12 mouse cellular contexts compared by ENCODE assay signal in genomic region chr2:84811880-84812279, GRCm38 (mm10). TPM values are rescaled to one million over a fixed set of nuclear protein-coding genes. Genes with fewer than 3 reads are reported as not detected.
A peak's percentile ranks its signal among the peaks of the same experiment; 100 is the strongest.
DNase-seq lines count a peak whose midpoint lies in the region; ATAC-seq and TF ChIP-seq lines count a peak whose summit lies in the region.
"Had no signal": no experiment of that assay in that cellular context is flagged by ENCODE, and none has a peak within 500 bp of the region (broad histone marks: within the 10 kb centered on the region; RNA-seq: fewer than 3 reads in every experiment).

No protein-coding gene starts in this region.

- no peak overlapping the region for H3K4me2 ChIP-seq in lung, embryonic 16.5 days (ENCODE audit: low read depth, low read length)
- H3K4me2 ChIP-seq in heart, embryonic 11.5 days = peak overlapping the region; percentile 60
- peak overlapping the region; percentile 79 for H3K4me2 ChIP-seq in liver, embryonic 15.5 days
- no peak overlapping the region for H3K4me2 ChIP-seq in stomach, postnatal 0 days (replicated peaks; ENCODE audit: low read depth)

- no peaks in the 10 kb centered on the region for H3K9me3 ChIP-seq in lung, embryonic 16.5 days (ENCODE audit: control insufficient read depth, low read length)
- H3K9me3 ChIP-seq in heart, embryonic 11.5 days (replicated peaks; ENCODE audit: control insufficient read depth, low read length) = no peaks in the 10 kb centered on the region
- no peaks in the 10 kb centered on the region for H3K9me3 ChIP-seq in liver, embryonic 15.5 days (replicated peaks)
- no peaks in the 10 kb centered on the region for H3K9me3 ChIP-seq in stomach, postnatal 0 days (ENCODE audit: control insufficient read depth, low read length)

- H3K9ac ChIP-seq in lung, embryonic 16.5 days (ENCODE audit: low read length) = no peak overlapping the region
- no peak overlapping the region; the same call in 1 of the 2 replicates for H3K9ac ChIP-seq in heart, embryonic 11.5 days (ENCODE audit: low read depth, low read length)
- H3K9ac ChIP-seq in liver, embryonic 15.5 days = peak overlapping the region; percentile 66
- H3K9ac ChIP-seq in stomach, postnatal 0 days (ENCODE audit: low read length) = no peak overlapping the region

- no peak overlapping the region for H3K4me3 ChIP-seq in lung, embryonic 16.5 days (ENCODE audit: low read length)
- no peak overlapping the region for H3K4me3 ChIP-seq in heart, embryonic 11.5 days (ENCODE audit: low read depth, low read length)
- peak overlapping the region; percentile 43 for H3K4me3 ChIP-seq in liver, embryonic 15.5 days (replicated peaks)
- no peak overlapping the region for H3K4me3 ChIP-seq in stomach, postnatal 0 days (ENCODE audit: low read depth, low read length)

- H3K36me3 ChIP-seq in lung, embryonic 16.5 days (ENCODE audit: control insufficient read depth, insufficient read depth, low read length) = no peaks in the 10 kb centered on the region
- H3K36me3 ChIP-seq in heart, embryonic 11.5 days (ENCODE audit: control insufficient read depth, insufficient read depth, low read length) = no peaks in the 10 kb centered on the region
- H3K36me3 ChIP-seq in liver, embryonic 15.5 days (replicated peaks) = peaks cover 42% of the 10 kb centered on the region
- no peaks in the 10 kb centered on the region for H3K36me3 ChIP-seq in stomach, postnatal 0 days (ENCODE audit: control insufficient read depth, insufficient read depth, low read length)

- ATAC-seq in lung, embryonic 16.5 days (ENCODE audit: low read depth) = 0 out of 2 replicates have a peak, but pooled peaks have one; percentile 15
- peak; percentile 89 for ATAC-seq in heart, embryonic 11.5 days (replicated peaks; ENCODE audit: insufficient number of reproducible peaks, low FRiP score, low TSS enrichment)
- ATAC-seq in liver, embryonic 15.5 days (ENCODE audit: insufficient read depth) = peak; percentile 97
- ATAC-seq in stomach, postnatal 0 days (ENCODE audit: low FRiP score, low TSS enrichment) = no peak

- peaks cover 6% of the 10 kb centered on the region for H3K4me1 ChIP-seq in lung, embryonic 16.5 days (replicated peaks; ENCODE audit: control insufficient read depth, insufficient read depth, low read length)
- peaks cover 18% of the 10 kb centered on the region for H3K4me1 ChIP-seq in heart, embryonic 11.5 days (ENCODE audit: control insufficient read depth, insufficient read depth, low read length)
- peaks cover 79% of the 10 kb centered on the region for H3K4me1 ChIP-seq in liver, embryonic 15.5 days (replicated peaks)
- H3K4me1 ChIP-seq in stomach, postnatal 0 days (replicated peaks; ENCODE audit: control insufficient read depth, insufficient read depth) = 0 out of 2 replicates have a peak, but pooled peaks cover 2% of the 10 kb centered on the region

- no peak for TF ChIP-seq CTCF in stomach, postnatal 0 days (IDR thresholded peaks at IDR 0.05; ENCODE audit: low read depth)

- DNase-seq in lung, adult 18-20 months = no peak
- peak; percentile 29 for DNase-seq in stomach, postnatal 0 days (ENCODE audit: low spot score)
- no peak for DNase-seq in left cerebral cortex, postnatal 25 days (ENCODE audit: low spot score in 2 of 2)
- no peak for DNase-seq in urinary bladder, postnatal 25 days (ENCODE audit: low spot score)
- DNase-seq in adrenal gland, adult 8-10 months = no peak
- DNase-seq: adrenal gland, postnatal 36 days; gastrocnemius, postnatal 25 days; lung, postnatal 4 days; thymus, postnatal 25 days had no signal

- H3K27me3 ChIP-seq in lung, embryonic 16.5 days (ENCODE audit: control insufficient read depth, insufficient read depth, low read depth, low read length) = no peaks in the 10 kb centered on the region
- H3K27me3 ChIP-seq in heart, embryonic 11.5 days (ENCODE audit: control insufficient read depth, insufficient read depth, low read length) = no peaks in the 10 kb centered on the region
- H3K27me3 ChIP-seq in liver, embryonic 15.5 days = peaks cover 18% of the 10 kb centered on the region
- no peaks in the 10 kb centered on the region for H3K27me3 ChIP-seq in stomach, postnatal 0 days (ENCODE audit: control insufficient read depth, insufficient read depth, low read length)

- intact Hi-C loops in left cerebral cortex, postnatal 25 days (cut with DNase I) = no loop called here

- H3K27ac ChIP-seq in lung, embryonic 16.5 days (ENCODE audit: low read length) = no peak overlapping the region
- H3K27ac ChIP-seq in heart, embryonic 11.5 days (ENCODE audit: low read depth, low read length) = peak overlapping the region; percentile 88
- H3K27ac ChIP-seq in liver, embryonic 15.5 days (replicated peaks) = peak overlapping the region; percentile 98
- H3K27ac ChIP-seq in stomach, postnatal 0 days (replicated peaks) = no peak overlapping the region

- WGBS in lung, embryonic 16.5 days = 35% methylated on average over 7 of the region's 7 CpGs
- 14% methylated on average over 7 of the region's 7 CpGs for WGBS in heart, embryonic 11.5 days (ENCODE audit: insufficient replicate concordance)
- WGBS in liver, embryonic 15.5 days (ENCODE audit: insufficient replicate concordance) = 19% methylated on average over 7 of the region's 7 CpGs
- 67% methylated on average over 7 of the region's 7 CpGs for WGBS in stomach, postnatal 0 days

- no peak for TF ChIP-seq EP300 in stomach, postnatal 0 days (optimal IDR thresholded peaks at IDR 0.05)

RNA-seq across cellular contexts. Expression of gene Smtnl1, which starts 10.6 kb away (rescaled TPM):
- 0.70 and 0.77 TPM in 2 replicates for polyA plus RNA-seq in lung, embryonic 16.5 days (2015; fragmentation: Nextera tagmentation; extraction: Ambion mirVana)
- polyA plus RNA-seq in heart, embryonic 11.5 days (2014; fragmentation: Nextera tagmentation; extraction: Ambion mirVana) = 0.37 and 0.49 TPM in 2 replicates
- 0.40 and 0.56 TPM in 2 replicates for polyA plus RNA-seq in liver, embryonic 15.5 days (2015; fragmentation: Nextera tagmentation; extraction: Ambion mirVana)
- polyA plus RNA-seq in stomach, postnatal 0 days (2015; fragmentation: Nextera tagmentation; extraction: Ambion mirVana) = 0.05 TPM in 1 of 2 replicates, not detected in the other
- total RNA-seq in left cerebral cortex, postnatal 25 days (2021) = not detected
- total RNA-seq in adrenal gland, adult 8-10 months (2022) = not detected
- total RNA-seq: adrenal gland, postnatal 36 days had no signal

RNA-seq across cellular contexts. Expression of gene Ube2l6, which starts 13.3 kb away (rescaled TPM):
- 76.0 and 82.9 TPM in 2 replicates for polyA plus RNA-seq in lung, embryonic 16.5 days (2015; fragmentation: Nextera tagmentation; extraction: Ambion mirVana)
- polyA plus RNA-seq in heart, embryonic 11.5 days (2014; fragmentation: Nextera tagmentation; extraction: Ambion mirVana) = 95.9 and 105 TPM in 2 replicates
- polyA plus RNA-seq in liver, embryonic 15.5 days (2015; fragmentation: Nextera tagmentation; extraction: Ambion mirVana) = 533 and 556 TPM in 2 replicates
- polyA plus RNA-seq in stomach, postnatal 0 days (2015; fragmentation: Nextera tagmentation; extraction: Ambion mirVana) = 27.6 and 28.6 TPM in 2 replicates
- 1 to 10 TPM; 5.6 to 8.1 TPM for total RNA-seq in left cerebral cortex, postnatal 25 days (2021)
- total RNA-seq in adrenal gland, adult 8-10 months (2022) = 10 to 100 TPM; 13.3 to 20.7 (median 15.2) TPM

RNA-seq across cellular contexts. Expression of gene Timm10, which starts 14.9 kb away (rescaled TPM):
- polyA plus RNA-seq in lung, embryonic 16.5 days (2015; fragmentation: Nextera tagmentation; extraction: Ambion mirVana) = 36.9 and 39.3 TPM in 2 replicates
- 76.8 and 77.9 TPM in 2 replicates for polyA plus RNA-seq in heart, embryonic 11.5 days (2014; fragmentation: Nextera tagmentation; extraction: Ambion mirVana)
- polyA plus RNA-seq in liver, embryonic 15.5 days (2015; fragmentation: Nextera tagmentation; extraction: Ambion mirVana) = 33.3 and 37.0 TPM in 2 replicates
- 37.7 and 42.3 TPM in 2 replicates for polyA plus RNA-seq in stomach, postnatal 0 days (2015; fragmentation: Nextera tagmentation; extraction: Ambion mirVana)
- 10 to 100 TPM; 48.1 to 59.6 TPM for total RNA-seq in left cerebral cortex, postnatal 25 days (2021)
- total RNA-seq in adrenal gland, adult 8-10 months (2022) = 10 to 100 TPM; 28.2 to 43.5 (median 39.5) TPM

RNA-seq across cellular contexts. Expression of gene Slc43a1, which starts 26.8 kb away (rescaled TPM):
- 16.5 and 20.4 TPM in 2 replicates for polyA plus RNA-seq in lung, embryonic 16.5 days (2015; fragmentation: Nextera tagmentation; extraction: Ambion mirVana)
- polyA plus RNA-seq in heart, embryonic 11.5 days (2014; fragmentation: Nextera tagmentation; extraction: Ambion mirVana) = 36.1 and 41.4 TPM in 2 replicates
- polyA plus RNA-seq in liver, embryonic 15.5 days (2015; fragmentation: Nextera tagmentation; extraction: Ambion mirVana) = 190 and 203 TPM in 2 replicates
- 5.1 and 5.4 TPM in 2 replicates for polyA plus RNA-seq in stomach, postnatal 0 days (2015; fragmentation: Nextera tagmentation; extraction: Ambion mirVana)
- under 1 TPM; 0.18 to 0.69 TPM for total RNA-seq in left cerebral cortex, postnatal 25 days (2021)
- 1 to 10 TPM; 3.0 to 7.5 (median 5.5) TPM for total RNA-seq in adrenal gland, adult 8-10 months (2022)

RNA-seq across cellular contexts. Expression of gene Serping1, which starts 36.6 kb away (rescaled TPM):
- polyA plus RNA-seq in lung, embryonic 16.5 days (2015; fragmentation: Nextera tagmentation; extraction: Ambion mirVana) = 143 and 153 TPM in 2 replicates
- polyA plus RNA-seq in heart, embryonic 11.5 days (2014; fragmentation: Nextera tagmentation; extraction: Ambion mirVana) = 35.0 and 41.8 TPM in 2 replicates
- 84.2 and 102 TPM in 2 replicates for polyA plus RNA-seq in liver, embryonic 15.5 days (2015; fragmentation: Nextera tagmentation; extraction: Ambion mirVana)
- 101 and 103 TPM in 2 replicates for polyA plus RNA-seq in stomach, postnatal 0 days (2015; fragmentation: Nextera tagmentation; extraction: Ambion mirVana)
- total RNA-seq in left cerebral cortex, postnatal 25 days (2021) = 1 to 10 TPM; 7.3 to 7.5 TPM
- total RNA-seq in adrenal gland, adult 8-10 months (2022) = 100 to 1,000 TPM in 1 of 4 experiments, 10 to 100 TPM in 3; 80.5 to 116 (median 91.7) TPM

Comparison
In these comparisons a context has a peak if more than half of its experiments do, and no peak if none do; other contexts are left out.
1. H3K27ac ChIP-seq: peak in heart, embryonic 11.5 days (single experiment) and liver, embryonic 15.5 days (single experiment); none in lung, embryonic 16.5 days (single experiment) and stomach, postnatal 0 days (single experiment).
2. H3K4me2 ChIP-seq: peak in heart, embryonic 11.5 days (single experiment) and liver, embryonic 15.5 days (single experiment); none in lung, embryonic 16.5 days (single experiment) and stomach, postnatal 0 days (single experiment).